In the genomic region with DNA sequence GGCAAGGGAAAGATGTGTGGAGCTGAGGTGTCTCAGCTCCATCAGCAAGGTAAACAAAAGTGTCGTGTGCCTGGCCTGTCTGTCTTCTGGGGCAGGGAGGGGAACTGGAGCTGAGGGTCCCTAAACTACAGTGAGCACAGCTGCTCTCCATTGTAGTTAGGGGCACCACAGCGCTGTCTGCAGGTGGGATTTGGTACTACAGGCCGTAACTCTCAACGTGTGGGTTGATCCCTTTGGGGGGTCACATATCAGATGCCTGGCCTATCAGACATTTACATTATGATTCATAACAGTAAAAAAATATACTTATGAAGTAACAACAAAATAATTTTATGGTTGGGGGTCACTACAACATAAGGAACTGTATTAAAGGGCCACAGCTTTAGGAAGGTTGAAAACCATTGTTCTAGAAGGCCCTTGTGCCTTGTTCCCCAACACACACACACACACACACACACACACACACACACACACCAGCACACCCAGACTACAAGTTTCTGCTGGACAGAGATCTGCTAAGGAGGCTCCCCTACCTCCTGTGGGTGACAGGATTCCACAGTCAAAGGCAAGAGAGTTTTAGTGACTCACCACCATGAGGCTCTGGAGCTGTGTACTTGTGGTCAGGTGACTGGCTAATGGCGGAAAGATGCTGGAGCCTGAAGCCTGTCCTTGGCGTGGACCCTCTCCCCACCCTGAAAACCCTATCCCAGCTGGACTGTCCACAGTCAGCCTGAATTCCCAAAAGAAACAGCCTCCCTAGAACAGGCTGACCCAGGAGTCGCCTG, we compare ENCODE assay signal across 13 mouse cellular contexts. TPM values are rescaled to one million over a fixed set of nuclear protein-coding genes. Genes with fewer than 3 reads are reported as not detected.
A peak's percentile ranks its signal among the peaks of the same experiment; 100 is the strongest.
DNase-seq lines count a peak whose midpoint lies in the region; ATAC-seq and TF ChIP-seq lines count a peak whose summit lies in the region.
"Had no signal": no experiment of that assay in that cellular context is flagged by ENCODE, and none has a peak within 500 bp of the region (broad histone marks: within the 10 kb centered on the region; RNA-seq: fewer than 3 reads in every experiment).

No protein-coding gene starts in this region.

- no peak for TF ChIP-seq EP300 in stomach, postnatal 0 days (optimal IDR thresholded peaks at IDR 0.05)

- H3K4me1 ChIP-seq in heart, embryonic 10.5 days, result peaks cover 84% of the 10 kb centered on the region
- H3K4me1 ChIP-seq in midbrain, embryonic 10.5 days, result peaks cover 43% of the 10 kb centered on the region
- peaks cover 8% of the 10 kb centered on the region for H3K4me1 ChIP-seq in midbrain, embryonic 15.5 days
- H3K4me1 ChIP-seq in stomach, postnatal 0 days (replicated peaks; ENCODE audit: control insufficient read depth, insufficient read depth), result peaks cover 10% of the 10 kb centered on the region

- no peak overlapping the region for H3K4me2 ChIP-seq in midbrain, embryonic 15.5 days
- no peak overlapping the region for H3K4me2 ChIP-seq in stomach, postnatal 0 days (replicated peaks; ENCODE audit: low read depth)
- H3K4me2 ChIP-seq: stomach, embryonic 15.5 days had no signal

- H3K9me3 ChIP-seq in heart, embryonic 10.5 days, result no peaks in the 10 kb centered on the region
- no peaks in the 10 kb centered on the region for H3K9me3 ChIP-seq in midbrain, embryonic 10.5 days (replicated peaks)
- H3K9me3 ChIP-seq in midbrain, embryonic 15.5 days, result no peaks in the 10 kb centered on the region
- no peaks in the 10 kb centered on the region for H3K9me3 ChIP-seq in stomach, postnatal 0 days (ENCODE audit: control insufficient read depth, low read length)
- H3K9me3 ChIP-seq: stomach, embryonic 15.5 days had no signal

- WGBS in heart, embryonic 10.5 days, result 58% methylated on average over 7 of the region's 7 CpGs
- WGBS in midbrain, embryonic 10.5 days, result 57% methylated on average over 7 of the region's 7 CpGs
- 65% methylated on average over 7 of the region's 7 CpGs for WGBS in midbrain, embryonic 15.5 days
- WGBS in stomach, postnatal 0 days, result 61% methylated on average over 7 of the region's 7 CpGs

- 0 out of 2 replicates have a peak, but pooled peaks cover 5% of the 10 kb centered on the region for H3K27me3 ChIP-seq in heart, embryonic 10.5 days (ENCODE audit: insufficient read depth, poor library complexity, severe bottlenecking)
- H3K27me3 ChIP-seq in midbrain, embryonic 10.5 days (ENCODE audit: low read depth, poor library complexity, severe bottlenecking), result peaks cover 13% of the 10 kb centered on the region
- H3K27me3 ChIP-seq in midbrain, embryonic 15.5 days (replicated peaks), result no peaks in the 10 kb centered on the region
- H3K27me3 ChIP-seq in stomach, postnatal 0 days (ENCODE audit: control insufficient read depth, insufficient read depth, low read length), result no peaks in the 10 kb centered on the region
- H3K27me3 ChIP-seq: stomach, embryonic 15.5 days had no signal

- DNase-seq in heart, embryonic 10.5 days (ENCODE audit: low spot score), result no peak
- no peak for DNase-seq in heart, adult 11 months
- DNase-seq in midbrain, embryonic 10.5 days (ENCODE audit: low spot score), result peak; percentile 32
- DNase-seq in ZHBTc4 (ENCODE audit: low read depth, low spot score), result peak; percentile 65
- no peak for DNase-seq in stomach, postnatal 0 days (ENCODE audit: low spot score)
- no peak for DNase-seq in right cerebral cortex, postnatal 10 days (ENCODE audit: low spot score in 2 of 2)
- no peak for DNase-seq in cerebellum, adult 11 months
- DNase-seq: cerebellum, adult 9-10 months; layer of hippocampus, postnatal 36 days; lung, postnatal 4 days had no signal

- no peak overlapping the region for H3K4me3 ChIP-seq in heart, embryonic 10.5 days
- H3K4me3 ChIP-seq in midbrain, embryonic 10.5 days, result no peak overlapping the region
- no peak overlapping the region for H3K4me3 ChIP-seq in midbrain, embryonic 15.5 days
- no peak overlapping the region for H3K4me3 ChIP-seq in stomach, postnatal 0 days (ENCODE audit: low read depth, low read length)
- H3K4me3 ChIP-seq: stomach, embryonic 15.5 days had no signal

- H3K27ac ChIP-seq in heart, embryonic 10.5 days, result peak overlapping the region; percentile 77
- no peak overlapping the region for H3K27ac ChIP-seq in midbrain, embryonic 10.5 days (replicated peaks)
- H3K27ac ChIP-seq in midbrain, embryonic 15.5 days, result no peak overlapping the region
- H3K27ac ChIP-seq in stomach, postnatal 0 days (replicated peaks), result no peak overlapping the region

- peak; percentile 68 for TF ChIP-seq CTCF in stomach, postnatal 0 days (IDR thresholded peaks at IDR 0.05; ENCODE audit: low read depth)

- no peak for ATAC-seq in midbrain, embryonic 15.5 days (replicated peaks)
- peak; percentile 14; the same call in 1 of the 2 replicates for ATAC-seq in stomach, postnatal 0 days (ENCODE audit: low FRiP score, low TSS enrichment)
- ATAC-seq: forebrain, embryonic 14.5 days had no signal

- no peak overlapping the region for H3K9ac ChIP-seq in midbrain, embryonic 15.5 days
- no peak overlapping the region for H3K9ac ChIP-seq in stomach, postnatal 0 days (ENCODE audit: low read length)
- H3K9ac ChIP-seq: stomach, embryonic 15.5 days had no signal

- no peaks in the 10 kb centered on the region for H3K36me3 ChIP-seq in heart, embryonic 10.5 days
- H3K36me3 ChIP-seq in midbrain, embryonic 10.5 days, result no peaks in the 10 kb centered on the region
- H3K36me3 ChIP-seq in midbrain, embryonic 15.5 days (replicated peaks), result no peaks in the 10 kb centered on the region
- H3K36me3 ChIP-seq in stomach, postnatal 0 days (ENCODE audit: control insufficient read depth, insufficient read depth, low read length), result no peaks in the 10 kb centered on the region
- H3K36me3 ChIP-seq: stomach, embryonic 15.5 days had no signal

RNA-seq across cellular contexts. Expression of a gene that starts 7.4 kb away (rescaled TPM):
- 57.2 and 99.3 TPM in 2 replicates for polyA plus RNA-seq in heart, embryonic 10.5 days (2016; fragmentation: Nextera tagmentation; extraction: Ambion mirVana)
- 2.9 and 3.4 TPM in 2 replicates for polyA plus RNA-seq in midbrain, embryonic 10.5 days (2016; fragmentation: Nextera tagmentation; extraction: Ambion mirVana)
- polyA plus RNA-seq in midbrain, embryonic 15.5 days (2015; fragmentation: Nextera tagmentation; extraction: Ambion mirVana), result 3.1 and 3.6 TPM in 2 replicates
- 4.7 and 6.4 TPM in 2 replicates for polyA plus RNA-seq in stomach, postnatal 0 days (2015; fragmentation: Nextera tagmentation; extraction: Ambion mirVana)

RNA-seq across cellular contexts. Expression of a gene that starts 17.2 kb away (rescaled TPM):
- polyA plus RNA-seq in heart, embryonic 10.5 days (2016; fragmentation: Nextera tagmentation; extraction: Ambion mirVana), result 175 and 207 TPM in 2 replicates
- 306 and 361 TPM in 2 replicates for polyA plus RNA-seq in midbrain, embryonic 10.5 days (2016; fragmentation: Nextera tagmentation; extraction: Ambion mirVana)
- polyA plus RNA-seq in midbrain, embryonic 15.5 days (2015; fragmentation: Nextera tagmentation; extraction: Ambion mirVana), result 51.2 and 59.2 TPM in 2 replicates
- polyA plus RNA-seq in stomach, postnatal 0 days (2015; fragmentation: Nextera tagmentation; extraction: Ambion mirVana), result 91.5 and 97.1 TPM in 2 replicates

RNA-seq across cellular contexts. Expression of a gene that starts 38.7 kb away (rescaled TPM):
- 3.5 and 5.6 TPM in 2 replicates for polyA plus RNA-seq in heart, embryonic 10.5 days (2016; fragmentation: Nextera tagmentation; extraction: Ambion mirVana)
- 1.7 and 1.8 TPM in 2 replicates for polyA plus RNA-seq in midbrain, embryonic 10.5 days (2016; fragmentation: Nextera tagmentation; extraction: Ambion mirVana)
- polyA plus RNA-seq in midbrain, embryonic 15.5 days (2015; fragmentation: Nextera tagmentation; extraction: Ambion mirVana), result 1.0 and 2.4 TPM in 2 replicates
- 1.5 and 2.0 TPM in 2 replicates for polyA plus RNA-seq in stomach, postnatal 0 days (2015; fragmentation: Nextera tagmentation; extraction: Ambion mirVana)

RNA-seq across cellular contexts. Expression of a gene that starts 47.4 kb away (rescaled TPM):
- polyA plus RNA-seq in heart, embryonic 10.5 days (2016; fragmentation: Nextera tagmentation; extraction: Ambion mirVana), result 57.1 and 82.0 TPM in 2 replicates
- 44.5 and 46.2 TPM in 2 replicates for polyA plus RNA-seq in midbrain, embryonic 10.5 days (2016; fragmentation: Nextera tagmentation; extraction: Ambion mirVana)
- polyA plus RNA-seq in midbrain, embryonic 15.5 days (2015; fragmentation: Nextera tagmentation; extraction: Ambion mirVana), result 139 and 162 TPM in 2 replicates
- polyA plus RNA-seq in stomach, postnatal 0 days (2015; fragmentation: Nextera tagmentation; extraction: Ambion mirVana), result 84.5 and 98.2 TPM in 2 replicates

RNA-seq across cellular contexts. Expression of a gene that starts 51.3 kb away (rescaled TPM):
- polyA plus RNA-seq in heart, embryonic 10.5 days (2016; fragmentation: Nextera tagmentation; extraction: Ambion mirVana), result 3.9 and 4.3 TPM in 2 replicates
- 8.2 and 9.2 TPM in 2 replicates for polyA plus RNA-seq in midbrain, embryonic 10.5 days (2016; fragmentation: Nextera tagmentation; extraction: Ambion mirVana)
- polyA plus RNA-seq in midbrain, embryonic 15.5 days (2015; fragmentation: Nextera tagmentation; extraction: Ambion mirVana), result 1.9 and 2.5 TPM in 2 replicates
- polyA plus RNA-seq in stomach, postnatal 0 days (2015; fragmentation: Nextera tagmentation; extraction: Ambion mirVana), result 11.3 and 12.1 TPM in 2 replicates

Comparison
In these comparisons a context has a peak if more than half of its experiments do, and no peak if none do; other contexts are left out.
1. DNase-seq: peak in midbrain, embryonic 10.5 days (single experiment) and ZHBTc4 (single experiment); none in heart, embryonic 10.5 days (single experiment), heart, adult 11 months (single experiment), stomach, postnatal 0 days (single experiment), right cerebral cortex, postnatal 10 days (0 of 2) and cerebellum, adult 11 months (single experiment).